Mouse (Mus musculus) thymus, postnatal 25 days (tissue): ENCODE data around the gene Rnf215.
"Not testable (repeated sequence)": the region's sequence is repeated elsewhere in the genome, so short reads cannot be mapped to it uniquely, and the experiment has no call there.

Source experiments
- DNase-seq: peaks from one replicate; pipeline ENCODE4 v3.0.0; 2022

The Rnf215 gene

GRCm38 (mm10) chr11:4148536-4149156 lies 13.6 kb downstream of the Rnf215 start:
- no peak for DNase-seq

GRCm38 (mm10) chr11:4149886-4150285 lies 14.9 kb downstream of the Rnf215 start:
- no peak for DNase-seq

- DNase-seq, result no peak
Measured at GRCm38 (mm10) chr11:4153694-4154093, 18.7 kb downstream of the Rnf215 start.

- DNase-seq, result no peak
Measured at GRCm38 (mm10) chr11:4155641-4156040, 20.6 kb downstream of the Rnf215 start.

- no peak for DNase-seq
Measured at GRCm38 (mm10) chr11:4158676-4159075, 23.7 kb downstream of the Rnf215 start.

GRCm38 (mm10) chr11:4159808-4160708 lies 25.1 kb downstream of the Rnf215 start, which contains the start of the genes Ccdc157 and Sf3a1:
TSS of gene Ccdc157 (minus strand) at chr11:4160293.
TSS of gene Sf3a1 (plus strand) at chr11:4160350.
- peak; percentile 94 for DNase-seq

- peak; percentile 4 for DNase-seq
Measured at GRCm38 (mm10) chr11:4160758-4161480, 25.9 kb downstream of the Rnf215 start.

- DNase-seq, result no peak
Measured at GRCm38 (mm10) chr11:4164701-4165100, 29.7 kb downstream of the Rnf215 start.

GRCm38 (mm10) chr11:4166467-4167090 lies 31.6 kb downstream of the Rnf215 start:
- no peak for DNase-seq

GRCm38 (mm10) chr11:4174586-4174985 lies 39.6 kb downstream of the Rnf215 start:
- no peak for DNase-seq

- no peak for DNase-seq
Measured at GRCm38 (mm10) chr11:4177716-4178115, 42.7 kb downstream of the Rnf215 start.

- DNase-seq, result no peak
Measured at GRCm38 (mm10) chr11:4182061-4182460, 47.1 kb downstream of the Rnf215 start.

- DNase-seq, result no peak
Measured at GRCm38 (mm10) chr11:4183511-4183910, 48.5 kb downstream of the Rnf215 start.

GRCm38 (mm10) chr11:4184251-4184952 lies 49.4 kb downstream of the Rnf215 start:
- DNase-seq, result no peak

GRCm38 (mm10) chr11:4185480-4185879 lies 50.5 kb downstream of the Rnf215 start:
- not testable (repeated sequence) for DNase-seq

GRCm38 (mm10) chr11:4186486-4187317 lies 51.7 kb downstream of the Rnf215 start, which contains the start of gene Tbc1d10a:
TSS of gene Tbc1d10a (plus strand) at chr11:4186789.
- peak; percentile 99 for DNase-seq

- DNase-seq, result no peak
Measured at GRCm38 (mm10) chr11:4187318-4187700, 52.3 kb downstream of the Rnf215 start.

- DNase-seq, result no peak
Measured at GRCm38 (mm10) chr11:4189182-4189581, 54.2 kb downstream of the Rnf215 start.

- no peak for DNase-seq
Measured at GRCm38 (mm10) chr11:4190677-4191076, 55.7 kb downstream of the Rnf215 start.
